Mouse (Mus musculus) ES-E14 (cell line): ENCODE results near the gene Podxl.

ENCODE experiments used
- CHD2 ChIP-seq: IDR thresholded peaks from 2 replicates; pipeline ENCODE4 v1.6.1; 2014; ENCODE audit warnings: mild to moderate bottlenecking, low read depth, low read length, inconsistent platforms
- ZC3H11A ChIP-seq: IDR thresholded peaks from 2 replicates; pipeline ENCODE4 v1.6.1; 2012; ENCODE audit warnings: low read depth, mild to moderate bottlenecking, inconsistent platforms, low read length, borderline replicate concordance
- ZNF384 ChIP-seq: IDR thresholded peaks from 2 replicates; pipeline ENCODE4 v1.6.1; 2012; ENCODE audit warnings: low read depth, low read length, inconsistent platforms

- TF ChIP-seq ZC3H11A (no peak), ZNF384 (no peak), CHD2 (no peak)
These were observed 7.7 kb upstream of the Podxl start for GRCm38 (mm10) chr6:31571459-31571858.
